7 mouse cellular contexts compared by ENCODE assay signal in the genomic region with DNA sequence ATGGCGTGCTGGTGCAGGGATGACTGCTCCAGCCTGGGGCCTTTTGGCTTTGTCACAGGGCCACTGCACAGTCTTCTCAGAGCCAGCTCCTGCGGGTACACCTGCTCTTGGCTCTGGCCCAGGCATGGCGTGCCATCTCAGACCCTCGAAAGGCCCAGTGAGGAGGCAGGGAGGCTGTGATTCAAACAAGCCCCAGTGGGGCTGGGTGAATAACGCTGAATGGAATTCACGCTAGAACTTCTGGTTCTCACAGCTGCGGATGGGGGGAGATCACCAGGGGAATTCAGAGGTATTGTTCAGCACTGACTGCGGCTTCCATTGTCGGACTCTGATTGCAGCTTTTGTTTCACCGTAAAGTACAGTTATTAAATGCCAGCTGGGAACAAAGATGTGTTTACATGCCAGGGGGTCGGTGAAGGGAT. TPM values are rescaled to one million over a fixed set of nuclear protein-coding genes. Genes with fewer than 3 reads are reported as not detected.
DNase-seq lines count a peak whose midpoint lies in the region; ATAC-seq and TF ChIP-seq lines count a peak whose summit lies in the region.

No protein-coding gene starts in this region.

- H3K4me2 ChIP-seq in midbrain, embryonic 11.5 days: no peak overlapping the region
- no peak overlapping the region for H3K4me2 ChIP-seq in midbrain, postnatal 0 days (ENCODE audit: low read depth, low read length, poor library complexity, severe bottlenecking)
- peak overlapping the region; percentile 9; the same call in 1 of the 2 replicates for H3K4me2 ChIP-seq in embryonic facial prominence, embryonic 14.5 days (ENCODE audit: low read depth, low read length)

- H3K4me1 ChIP-seq in midbrain, embryonic 11.5 days (ENCODE audit: control insufficient read depth, insufficient read depth, low read length): peaks cover 13% of the 10 kb centered on the region
- peaks cover 4% of the 10 kb centered on the region; the same call in 1 of the 2 replicates for H3K4me1 ChIP-seq in midbrain, postnatal 0 days (ENCODE audit: insufficient read depth, low read length)
- peaks cover 13% of the 10 kb centered on the region for H3K4me1 ChIP-seq in embryonic facial prominence, embryonic 14.5 days (ENCODE audit: control insufficient read depth, insufficient read depth, low read length)
- H3K4me1 ChIP-seq in cerebellum, adult 2 months (ENCODE audit: control insufficient read depth, insufficient read depth, low read length): peaks cover 7% of the 10 kb centered on the region

- H3K9me3 ChIP-seq in midbrain, embryonic 11.5 days (ENCODE audit: control insufficient read depth, low read length): no peaks in the 10 kb centered on the region
- H3K9me3 ChIP-seq in midbrain, postnatal 0 days (ENCODE audit: low read length): no peaks in the 10 kb centered on the region
- no peaks in the 10 kb centered on the region for H3K9me3 ChIP-seq in embryonic facial prominence, embryonic 14.5 days (ENCODE audit: control insufficient read depth, low read length)

- no peaks in the 10 kb centered on the region for H3K36me3 ChIP-seq in midbrain, embryonic 11.5 days (ENCODE audit: control insufficient read depth, insufficient read depth, low read length)
- H3K36me3 ChIP-seq in midbrain, postnatal 0 days (ENCODE audit: insufficient read depth, low read length): no peaks in the 10 kb centered on the region
- H3K36me3 ChIP-seq in embryonic facial prominence, embryonic 14.5 days (ENCODE audit: control insufficient read depth, insufficient read depth, low read length): no peaks in the 10 kb centered on the region

- no peak for TF ChIP-seq POLR2A in cerebellum, adult 2 months (IDR thresholded peaks at IDR 0.05; ENCODE audit: borderline replicate concordance, insufficient read depth, low read length)

- DNase-seq in midbrain, embryonic 11.5 days (ENCODE audit: low spot score, missing footprints): peak; percentile 90
- DNase-seq in midbrain, postnatal 0 days (ENCODE audit: low spot score): no peak
- DNase-seq in embryonic facial prominence, embryonic 14.5 days (ENCODE audit: low spot score): peak; percentile 82
- DNase-seq in kidney, postnatal 25 days: peak; percentile 26 to 68
- peak; percentile 35 for DNase-seq in retina, embryonic 14.5 days (ENCODE audit: low spot score)
- DNase-seq in cerebellum, postnatal 4 days (ENCODE audit: low spot score in 2 of 2): no peak
- DNase-seq in cerebellum, adult 2 months: no peak

- peak overlapping the region; percentile 41; the same call in 1 of the 2 replicates for H3K9ac ChIP-seq in midbrain, embryonic 11.5 days (ENCODE audit: low read length)
- no peak overlapping the region for H3K9ac ChIP-seq in midbrain, postnatal 0 days (replicated peaks; ENCODE audit: low read length, poor library complexity, severe bottlenecking)
- H3K9ac ChIP-seq in embryonic facial prominence, embryonic 14.5 days (ENCODE audit: low read depth, low read length): no peak overlapping the region

- no peaks in the 10 kb centered on the region for H3K27me3 ChIP-seq in midbrain, embryonic 11.5 days (ENCODE audit: control insufficient read depth, insufficient read depth, low read length)
- no peaks in the 10 kb centered on the region for H3K27me3 ChIP-seq in midbrain, postnatal 0 days (ENCODE audit: insufficient read depth, low read length)
- H3K27me3 ChIP-seq in embryonic facial prominence, embryonic 14.5 days (replicated peaks; ENCODE audit: control insufficient read depth, insufficient read depth, low read length): no peaks in the 10 kb centered on the region; the same call in 1 of the 2 replicates
- no peaks in the 10 kb centered on the region for H3K27me3 ChIP-seq in cerebellum, adult 2 months (ENCODE audit: control insufficient read depth, insufficient read depth, low read length)

- WGBS in midbrain, embryonic 11.5 days: 18% methylated on average over 11 of the region's 11 CpGs
- 17% methylated on average over 11 of the region's 11 CpGs for WGBS in midbrain, postnatal 0 days
- 20% methylated on average over 11 of the region's 11 CpGs for WGBS in embryonic facial prominence, embryonic 14.5 days
- WGBS in cerebellum, adult 2 months: 40% methylated on average over 11 of the region's 11 CpGs

- H3K27ac ChIP-seq in midbrain, embryonic 11.5 days (ENCODE audit: low read depth, low read length): no peak overlapping the region; the same call in 1 of the 2 replicates
- H3K27ac ChIP-seq in midbrain, postnatal 0 days (ENCODE audit: low read depth, low read length): no peak overlapping the region
- no peak overlapping the region; the same call in 1 of the 2 replicates for H3K27ac ChIP-seq in embryonic facial prominence, embryonic 14.5 days (replicated peaks; ENCODE audit: low read depth, low read length)
- H3K27ac ChIP-seq in cerebellum, adult 2 months (ENCODE audit: insufficient read depth, low read length): no peak overlapping the region

- TF ChIP-seq CTCF in midbrain, postnatal 0 days (IDR thresholded peaks at IDR 0.05): no peak
- no peak for TF ChIP-seq CTCF in cerebellum, adult 2 months (IDR thresholded peaks at IDR 0.05; ENCODE audit: borderline replicate concordance, insufficient read depth, low read depth, low read length)

- no peak overlapping the region for H3K4me3 ChIP-seq in midbrain, embryonic 11.5 days (ENCODE audit: low read depth, low read length)
- H3K4me3 ChIP-seq in midbrain, postnatal 0 days (ENCODE audit: low read depth, low read length): no peak overlapping the region
- H3K4me3 ChIP-seq in embryonic facial prominence, embryonic 14.5 days (ENCODE audit: low read depth, low read length): no peak overlapping the region
- H3K4me3 ChIP-seq in cerebellum, adult 2 months (replicated peaks; ENCODE audit: insufficient read depth, low read depth, low read length): no peak overlapping the region

- ATAC-seq in midbrain, embryonic 11.5 days (ENCODE audit: low FRiP score): no peak
- ATAC-seq in midbrain, postnatal 0 days (ENCODE audit: low FRiP score): no peak
- ATAC-seq in embryonic facial prominence, embryonic 14.5 days (ENCODE audit: low read depth): peak; percentile 9; the same call in 1 of the 2 replicates

RNA-seq across cellular contexts. Expression of gene Plekha1, which starts 4.8 kb away (rescaled TPM):
- polyA plus RNA-seq in midbrain, embryonic 11.5 days (2014; fragmentation: Nextera tagmentation; extraction: Ambion mirVana): 37.6 and 40.8 TPM in 2 replicates
- total RNA-seq in midbrain, postnatal 0 days (2014; rRNA removed): 94.4 and 106 TPM in 2 replicates
- polyA plus RNA-seq in midbrain, postnatal 0 days (2015; fragmentation: Nextera tagmentation; extraction: Ambion mirVana): 46.8 and 51.7 TPM in 2 replicates
- polyA plus RNA-seq in embryonic facial prominence, embryonic 14.5 days (2014; fragmentation: Nextera tagmentation; extraction: Ambion mirVana): 33.1 and 34.9 TPM in 2 replicates
- 107 and 110 TPM in 2 replicates for polyA plus RNA-seq in cerebellum, adult 2 months (2012; rRNA removed)

Comparison
In these comparisons a context has a peak if more than half of its experiments do, and no peak if none do; other contexts are left out.
1. DNase-seq: peak in midbrain, embryonic 11.5 days (single experiment), embryonic facial prominence, embryonic 14.5 days (single experiment), kidney, postnatal 25 days (2 of 2) and retina, embryonic 14.5 days (single experiment); none in midbrain, postnatal 0 days (single experiment), cerebellum, postnatal 4 days (0 of 2) and cerebellum, adult 2 months (0 of 2).